Mouse (Mus musculus): ENCODE measurements around the gene Slc33a1. TPM values are rescaled to one million over a fixed set of nuclear protein-coding genes. Genes with fewer than 3 reads are reported as not detected.

The Slc33a1 gene
- polyA plus RNA-seq (2015; fragmentation: Nextera tagmentation; extraction: Ambion mirVana), result 17.8 and 18.4 TPM in 2 replicates

GRCm38 (mm10) chr3:63964100-63964921, at the start of gene Slc33a1:
Gene Slc33a1 (minus strand): TSS chr3:63964768.
- H3K27ac ChIP-seq (replicated peaks), result peak within 1 kb of the TSS; percentile 92
- H3K4me2 ChIP-seq (replicated peaks), result peak within 1 kb of the TSS; percentile 83
- whole genome bisulfite sequencing, result under 1% methylated on average over 69 of the region's 69 CpGs
- H3K4me3 ChIP-seq, result peak within 1 kb of the TSS; percentile 92
- no peaks in the 10 kb centered on the region for H3K9me3 ChIP-seq
- H3K27me3 ChIP-seq, result peaks cover 13% of the 10 kb centered on the region; the same call in 1 of the 2 replicates
- peak; percentile 98 for ATAC-seq (replicated peaks)
- H3K4me1 ChIP-seq, result peaks cover 36% of the 10 kb centered on the region
- peak within 1 kb of the TSS; percentile 74 for H3K9ac ChIP-seq (replicated peaks)
- no peaks in the 10 kb centered on the region for H3K36me3 ChIP-seq

GRCm38 (mm10) chr3:63988722-63989440, 24.3 kb upstream of the Slc33a1 start:
- H3K36me3 ChIP-seq, result peaks cover 62% of the 10 kb centered on the region
- H3K27me3 ChIP-seq, result no peaks in the 10 kb centered on the region
- WGBS, result 93% methylated on average over 3 of the region's 3 CpGs
- H3K9ac ChIP-seq (replicated peaks), result no peak overlapping the region
- no peak overlapping the region for H3K4me2 ChIP-seq (replicated peaks)
- no peak overlapping the region for H3K4me3 ChIP-seq
- H3K27ac ChIP-seq (replicated peaks), result no peak overlapping the region
- no peaks in the 10 kb centered on the region for H3K9me3 ChIP-seq
- H3K4me1 ChIP-seq, result no peaks in the 10 kb centered on the region
- ATAC-seq (replicated peaks), result no peak

- WGBS, result 91% methylated on average over 1 of the region's 1 CpGs
- Histone ChIP-seq H3K4me2 (replicated peaks) (no peak overlapping the region), H3K9ac (replicated peaks) (no peak overlapping the region), H3K4me1 (no peaks in the 10 kb centered on the region), H3K27me3 (no peaks in the 10 kb centered on the region), H3K9me3 (no peaks in the 10 kb centered on the region), H3K27ac (replicated peaks) (no peak overlapping the region), H3K36me3 (peaks cover 58% of the 10 kb centered on the region), H3K4me3 (no peak overlapping the region)
- no peak for ATAC-seq (replicated peaks)
Measured at GRCm38 (mm10) chr3:63986656-63987055, 22.1 kb upstream of the Slc33a1 start.

GRCm38 (mm10) chr3:63977895-63978294, 13.3 kb upstream of the Slc33a1 start:
- Histone ChIP-seq H3K27me3 (no peaks in the 10 kb centered on the region), H3K36me3 (peaks cover 17% of the 10 kb centered on the region; the same call in 1 of the 2 replicates), H3K4me2 (replicated peaks) (peak overlapping the region; percentile 57), H3K4me1 (peaks cover 27% of the 10 kb centered on the region), H3K9me3 (no peaks in the 10 kb centered on the region), H3K9ac (replicated peaks) (no peak overlapping the region), H3K4me3 (no peak overlapping the region), H3K27ac (replicated peaks) (no peak overlapping the region)
- no peak for ATAC-seq (replicated peaks)
- 74% methylated on average over 4 of the region's 4 CpGs for WGBS

- Histone ChIP-seq H3K9ac (replicated peaks) (peak within 1 kb of the TSS; percentile 84), H3K4me2 (replicated peaks) (peak within 1 kb of the TSS; percentile 57), H3K4me1 (peaks cover 27% of the 10 kb centered on the region), H3K4me3 (peak within 1 kb of the TSS; percentile 77), H3K27me3 (no peaks in the 10 kb centered on the region), H3K9me3 (no peaks in the 10 kb centered on the region), H3K36me3 (peaks cover 7% of the 10 kb centered on the region; the same call in 1 of the 2 replicates), H3K27ac (replicated peaks) (peak within 1 kb of the TSS; percentile 81)
- under 1% methylated on average over 67 of the region's 67 CpGs for WGBS
- peak; percentile 100 for ATAC-seq (replicated peaks)
Measured at GRCm38 (mm10) chr3:63975955-63976908, 11.7 kb upstream of the Slc33a1 start, which contains the start of gene Gmps. Gene Gmps (plus strand): TSS chr3:63976106.

- Histone ChIP-seq H3K9me3 (no peaks in the 10 kb centered on the region), H3K27ac (replicated peaks) (no peak overlapping the region), H3K4me2 (replicated peaks) (no peak overlapping the region), H3K4me3 (no peak overlapping the region), H3K9ac (replicated peaks) (no peak overlapping the region), H3K27me3 (peaks cover 13% of the 10 kb centered on the region; the same call in 1 of the 2 replicates), H3K4me1 (peaks cover 30% of the 10 kb centered on the region), H3K36me3 (no peaks in the 10 kb centered on the region)
- no peak for ATAC-seq (replicated peaks)
- 74% methylated on average over 2 of the region's 2 CpGs for WGBS
Measured at GRCm38 (mm10) chr3:63965929-63966328, 1.4 kb upstream of the Slc33a1 start.

- Histone ChIP-seq H3K4me3 (peak overlapping the region; percentile 92), H3K4me1 (peaks cover 32% of the 10 kb centered on the region), H3K9ac (replicated peaks) (no peak overlapping the region), H3K9me3 (no peaks in the 10 kb centered on the region), H3K27me3 (peaks cover 13% of the 10 kb centered on the region; the same call in 1 of the 2 replicates), H3K36me3 (no peaks in the 10 kb centered on the region), H3K27ac (replicated peaks) (peak overlapping the region; percentile 92), H3K4me2 (replicated peaks) (peak overlapping the region; percentile 83)
- 81% methylated on average over 6 of the region's 6 CpGs for WGBS
- ATAC-seq (replicated peaks), result no peak
Measured at GRCm38 (mm10) chr3:63964922-63965249, 318 bp upstream of the Slc33a1 start.

DNA sequence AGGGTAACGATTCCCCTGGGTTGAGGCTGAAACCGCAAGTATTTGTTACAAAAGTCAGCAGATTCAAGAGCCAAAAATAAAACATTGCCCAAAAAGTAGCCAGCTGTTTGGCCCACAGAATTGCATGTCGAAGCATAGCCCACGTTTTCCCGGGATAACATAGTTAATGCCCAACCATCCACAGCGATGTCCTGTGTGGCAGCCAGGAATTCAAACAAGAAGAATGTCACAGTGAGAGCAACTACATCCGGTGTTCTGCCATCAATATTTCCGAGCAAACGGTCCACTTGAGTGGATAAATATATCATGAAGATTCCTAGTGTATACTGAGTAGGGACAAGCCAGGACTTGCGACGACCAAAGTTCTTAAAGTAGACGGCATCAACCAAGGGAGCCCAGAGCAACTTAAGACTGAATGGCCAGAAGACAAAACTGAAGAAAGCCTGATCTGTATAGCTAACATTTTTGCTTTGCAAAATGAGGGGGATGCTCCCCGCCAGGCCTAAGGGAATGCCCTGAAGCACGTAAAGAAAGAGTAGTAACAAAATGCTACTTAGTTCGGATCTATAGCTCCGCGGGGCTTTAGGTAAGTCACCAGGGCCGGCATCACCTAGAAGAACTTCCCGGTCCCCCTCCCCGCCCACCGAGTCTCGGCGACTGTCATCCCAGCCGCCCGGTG, 1.0 kb downstream of the Slc33a1 start:
- Histone ChIP-seq H3K4me1 (peaks cover 37% of the 10 kb centered on the region), H3K27me3 (peaks cover 12% of the 10 kb centered on the region; the same call in 1 of the 2 replicates), H3K9ac (replicated peaks) (peak overlapping the region; percentile 74), H3K4me3 (peak overlapping the region; percentile 92), H3K9me3 (no peaks in the 10 kb centered on the region), H3K36me3 (no peaks in the 10 kb centered on the region), H3K27ac (replicated peaks) (peak overlapping the region; percentile 92), H3K4me2 (replicated peaks) (peak overlapping the region; percentile 83)
- WGBS, result 8% methylated on average over 25 of the region's 25 CpGs
- no peak for ATAC-seq (replicated peaks)

- no peaks in the 10 kb centered on the region for H3K27me3 ChIP-seq
- WGBS, result 77% methylated on average over 3 of the region's 3 CpGs
- H3K27ac ChIP-seq (replicated peaks), result no peak overlapping the region
- no peaks in the 10 kb centered on the region for H3K9me3 ChIP-seq
- no peak overlapping the region for H3K4me3 ChIP-seq
- H3K4me1 ChIP-seq, result no peaks in the 10 kb centered on the region
- no peak for ATAC-seq (replicated peaks)
- H3K9ac ChIP-seq (replicated peaks), result no peak overlapping the region
- H3K36me3 ChIP-seq, result peaks cover 3% of the 10 kb centered on the region; the same call in 1 of the 2 replicates
- H3K4me2 ChIP-seq (replicated peaks), result no peak overlapping the region
Measured at GRCm38 (mm10) chr3:63949837-63950236, 14.7 kb downstream of the Slc33a1 start.

GRCm38 (mm10) chr3:63941204-63941850, 23.2 kb downstream of the Slc33a1 start:
- Histone ChIP-seq H3K36me3 (peaks cover 12% of the 10 kb centered on the region), H3K4me2 (replicated peaks) (no peak overlapping the region), H3K4me3 (no peak overlapping the region), H3K4me1 (no peaks in the 10 kb centered on the region), H3K27ac (replicated peaks) (no peak overlapping the region), H3K9ac (replicated peaks) (no peak overlapping the region), H3K27me3 (no peaks in the 10 kb centered on the region), H3K9me3 (no peaks in the 10 kb centered on the region)
- peak; percentile 69; the same call in 1 of the 2 replicates for ATAC-seq (replicated peaks)
- 64% methylated on average over 2 of the region's 2 CpGs for WGBS
